Mouse (Mus musculus) forebrain, embryonic 11.5 days (tissue): ENCODE results near the gene Pin4. TPM values are rescaled to one million over a fixed set of nuclear protein-coding genes. Genes with fewer than 3 reads are reported as not detected.
A peak's percentile ranks its signal among the peaks of the same experiment; 100 is the strongest.

ENCODE experiments used
- ATAC-seq: fragments of 200-750 bp; cut with Nextera tagmentation; replicated peaks from 2 replicates; pipeline ENCODE4 v1.8.0; 2017; ENCODE audit warnings: moderate TSS enrichment; ENCODE audit not compliant: low FRiP score
- DNase-seq: peaks from one replicate; pipeline ENCODE4 v3.0.0-alpha.2; 2017; ENCODE audit warnings: low spot score
- H3K27ac ChIP-seq: fragments of 300-500 bp; sonication (generic); 2 replicates; pipeline ENCODE4 v1.5.1; 2014; ENCODE audit warnings: low read depth, low read length
- H3K27me3 ChIP-seq: fragments of 300-500 bp; sonication (generic); 2 replicates; pipeline ENCODE4 v1.6.1; 2014; ENCODE audit warnings: mild to moderate bottlenecking, low read length, mixed read lengths; ENCODE audit not compliant: control insufficient read depth, insufficient read depth
- H3K36me3 ChIP-seq: fragments of 300-500 bp; sonication (generic); 2 replicates; pipeline ENCODE4 v1.6.1; 2014; ENCODE audit warnings: mild to moderate bottlenecking, low read length, moderate library complexity, mixed read lengths; ENCODE audit not compliant: control insufficient read depth, insufficient read depth
- H3K4me1 ChIP-seq: fragments of 300-500 bp; sonication (generic); replicated peaks from 2 replicates; pipeline ENCODE4 v1.6.1; 2014; ENCODE audit warnings: low read length, mixed read lengths; ENCODE audit not compliant: control insufficient read depth, insufficient read depth
- H3K4me2 ChIP-seq: fragments of 300-500 bp; sonication (generic); 2 replicates; pipeline ENCODE4 v1.6.1; 2014; ENCODE audit warnings: low read depth, mild to moderate bottlenecking, low read length, moderate library complexity, mixed read lengths; ENCODE audit not compliant: severe bottlenecking
- H3K4me3 ChIP-seq: fragments of 300-500 bp; sonication (generic); 2 replicates; pipeline ENCODE4 v1.5.1; 2014; ENCODE audit warnings: low read depth, low read length
- H3K9ac ChIP-seq: fragments of 300-500 bp; sonication (generic); 2 replicates; pipeline ENCODE4 v1.6.1; 2014; ENCODE audit warnings: low read length
- H3K9me3 ChIP-seq: fragments of 300-500 bp; sonication (generic); 2 replicates; pipeline ENCODE4 v1.6.1; 2016; ENCODE audit warnings: low read length, mixed read lengths; ENCODE audit not compliant: control insufficient read depth
- whole genome bisulfite sequencing: fragments of 180-500 bp; shearing (Covaris S2); extraction: QIAGEN DNeasy Blood & Tissue Kit; methylation state at CpG from one replicate; pipeline ENCODE4 v1.1.7; 2014; 5-methylcytosine and 5-hydroxymethylcytosine counted together
- polyA plus RNA-seq: library from polyadenylated mRNA; unstranded; fragments of >200 nt; fragmentation: Nextera tagmentation; extraction: Ambion mirVana; gene quantifications from 2 replicates; pipeline ENCODE4 v1.2.1, GENCODE M21; 2014

The Pin4 gene
- polyA plus RNA-seq, 1 experiment from 2014 or later = 77.5 TPM

DNA sequence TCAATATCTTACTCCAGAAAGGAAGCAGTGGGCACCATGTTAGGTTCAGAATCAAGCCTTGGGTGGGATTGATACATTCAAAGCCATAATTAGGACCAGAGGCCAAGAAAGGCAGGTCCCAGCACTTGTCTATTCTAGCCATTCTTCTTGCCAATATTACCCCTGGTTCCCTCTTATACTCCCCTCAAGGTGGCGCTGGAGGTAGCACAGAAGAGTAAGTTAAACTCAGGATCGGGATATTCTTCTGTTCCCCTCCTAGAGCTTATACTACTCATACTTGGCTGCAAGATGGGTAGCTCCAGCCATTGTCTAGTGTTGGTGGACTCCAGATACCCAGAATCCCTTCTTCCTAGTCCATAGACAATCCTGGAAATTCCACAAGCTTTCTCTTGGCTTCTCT lies 43.8 kb downstream of the Pin4 start:
- Histone ChIP-seq H3K4me1 (0 out of 2 replicates have a peak, but pooled peaks cover 3% of the 10 kb centered on the region), H3K27ac (no peak overlapping the region), H3K4me2 (no peak overlapping the region), H3K9me3 (no peaks in the 10 kb centered on the region), H3K4me3 (no peak overlapping the region), H3K9ac (no peak overlapping the region), H3K36me3 (no peaks in the 10 kb centered on the region), H3K27me3 (peaks cover 2% of the 10 kb centered on the region; the same call in 1 of the 2 replicates)
- ATAC-seq (no peak), DNase-seq (no peak)
- WGBS = 45% methylated on average over 2 of the region's 2 CpGs

DNA sequence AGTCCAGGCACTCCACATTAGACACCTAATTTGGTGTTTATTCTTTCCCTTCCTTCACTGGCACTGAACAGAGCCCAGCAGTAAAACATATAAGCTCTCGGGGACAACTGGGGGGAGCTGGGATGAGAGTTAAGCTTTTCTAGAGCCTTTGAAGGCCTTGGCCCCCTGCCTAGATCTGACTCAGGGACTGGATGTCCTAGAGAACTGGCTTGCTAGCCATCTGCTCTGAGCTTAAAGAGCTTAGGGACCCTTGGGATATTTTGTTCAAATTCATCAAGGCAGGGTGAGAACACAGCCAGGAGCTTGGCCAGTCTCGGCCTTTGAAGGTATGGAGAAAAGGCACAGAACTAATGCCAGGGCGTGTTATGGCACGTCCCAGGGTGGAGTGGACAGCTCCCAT lies 44.3 kb downstream of the Pin4 start:
- Histone ChIP-seq H3K4me1 (0 out of 2 replicates have a peak, but pooled peaks cover 3% of the 10 kb centered on the region), H3K4me2 (no peak overlapping the region), H3K27ac (no peak overlapping the region), H3K27me3 (peaks cover 2% of the 10 kb centered on the region; the same call in 1 of the 2 replicates), H3K36me3 (no peaks in the 10 kb centered on the region), H3K4me3 (no peak overlapping the region), H3K9ac (no peak overlapping the region), H3K9me3 (no peaks in the 10 kb centered on the region)
- DNase-seq (no peak), ATAC-seq (no peak)
- WGBS = 78% methylated on average over 4 of the region's 4 CpGs

DNA sequence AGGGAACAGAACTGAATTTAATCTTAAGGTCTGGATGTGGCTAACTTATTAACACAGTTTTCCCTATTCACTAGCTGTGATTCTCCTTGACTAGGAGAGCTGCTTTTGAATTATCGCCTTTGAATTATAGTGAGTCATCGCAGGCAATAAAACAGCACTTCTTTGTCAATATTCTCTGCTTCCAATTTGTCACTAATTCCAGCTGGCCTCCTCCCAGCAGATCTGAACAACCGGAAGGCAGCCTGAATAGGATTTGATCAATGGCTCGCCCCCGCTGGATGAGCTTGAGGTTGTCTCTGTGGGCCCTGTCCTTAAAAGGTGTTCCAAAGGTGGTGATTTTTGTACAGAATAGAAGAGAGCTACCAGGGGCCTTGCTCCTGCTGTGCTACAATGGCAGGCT lies 47.3 kb downstream of the Pin4 start:
- ATAC-seq = no peak
- Histone ChIP-seq H3K4me2 (no peak overlapping the region), H3K9ac (no peak overlapping the region), H3K9me3 (no peaks in the 10 kb centered on the region), H3K4me1 (0 out of 2 replicates have a peak, but pooled peaks cover 3% of the 10 kb centered on the region), H3K27ac (peak overlapping the region; percentile 4; the same call in 1 of the 2 replicates), H3K27me3 (peaks cover 2% of the 10 kb centered on the region; the same call in 1 of the 2 replicates), H3K36me3 (no peaks in the 10 kb centered on the region), H3K4me3 (no peak overlapping the region)
- 38% methylated on average over 5 of the region's 5 CpGs for WGBS
- no peak for DNase-seq

DNA sequence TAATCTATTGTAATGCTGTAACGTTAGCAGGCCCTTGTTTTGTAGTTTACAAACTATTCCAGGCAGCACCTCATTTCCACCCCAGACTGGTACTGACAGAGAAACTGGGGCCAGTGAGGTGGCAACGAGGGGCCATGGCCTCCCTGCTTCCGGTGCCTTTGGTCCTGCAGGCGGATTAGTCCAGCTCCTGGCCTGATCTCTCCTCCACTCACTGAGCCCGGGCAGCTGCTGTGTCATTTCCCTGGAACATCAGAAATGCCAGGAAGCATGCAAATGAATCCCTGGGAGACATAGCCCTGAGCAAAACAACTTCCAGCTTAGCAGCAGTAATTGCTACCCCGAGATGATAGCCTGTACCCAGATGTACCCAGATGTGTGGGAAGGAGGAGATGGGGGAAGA lies 47.7 kb downstream of the Pin4 start:
- H3K9ac ChIP-seq = no peak overlapping the region; the same call in 1 of the 2 replicates
- no peak for ATAC-seq

DNA sequence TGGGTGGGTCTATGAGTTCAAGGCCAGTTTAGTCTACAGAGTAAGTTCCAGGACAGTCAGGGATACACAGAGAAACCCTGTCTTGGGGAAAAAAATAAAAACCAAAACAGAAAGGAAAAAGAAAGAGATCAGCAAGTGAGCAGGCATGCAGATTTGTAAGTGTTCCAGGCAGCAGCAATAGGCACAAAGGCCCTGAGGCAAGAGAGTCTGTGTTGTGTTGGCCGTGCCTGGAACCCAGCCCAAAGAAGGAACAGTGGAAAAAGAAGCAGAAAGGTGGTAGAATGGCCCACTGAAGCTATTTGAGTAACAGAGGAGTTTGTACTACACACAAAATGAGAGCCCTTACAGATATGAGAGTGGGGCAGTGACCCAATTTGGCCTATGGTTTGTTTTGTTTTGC lies 50.5 kb downstream of the Pin4 start:
- H3K36me3 ChIP-seq = no peaks in the 10 kb centered on the region
- DNase-seq (no peak), ATAC-seq (no peak)
- no peaks in the 10 kb centered on the region for H3K9me3 ChIP-seq
- no peak overlapping the region for H3K9ac ChIP-seq
- H3K27me3 ChIP-seq = peaks cover 2% of the 10 kb centered on the region; the same call in 1 of the 2 replicates
- H3K4me1 ChIP-seq = 0 out of 2 replicates have a peak, but pooled peaks cover 3% of the 10 kb centered on the region
- no peak overlapping the region for H3K4me2 ChIP-seq
- no peak overlapping the region for H3K27ac ChIP-seq
- 62% methylated on average over 1 of the region's 1 CpGs for WGBS
- no peak overlapping the region for H3K4me3 ChIP-seq

More for the DNA sequence above, 47.7 kb downstream of the Pin4 start:
- H3K9me3 ChIP-seq = no peaks in the 10 kb centered on the region
- H3K4me3 ChIP-seq = no peak overlapping the region
- H3K4me1 ChIP-seq = 0 out of 2 replicates have a peak, but pooled peaks cover 3% of the 10 kb centered on the region
- H3K27ac ChIP-seq = peak overlapping the region; percentile 4; the same call in 1 of the 2 replicates
- no peaks in the 10 kb centered on the region for H3K36me3 ChIP-seq
- no peak overlapping the region for H3K4me2 ChIP-seq
- DNase-seq = no peak
- 28% methylated on average over 6 of the region's 6 CpGs for WGBS
- peaks cover 2% of the 10 kb centered on the region; the same call in 1 of the 2 replicates for H3K27me3 ChIP-seq

DNA sequence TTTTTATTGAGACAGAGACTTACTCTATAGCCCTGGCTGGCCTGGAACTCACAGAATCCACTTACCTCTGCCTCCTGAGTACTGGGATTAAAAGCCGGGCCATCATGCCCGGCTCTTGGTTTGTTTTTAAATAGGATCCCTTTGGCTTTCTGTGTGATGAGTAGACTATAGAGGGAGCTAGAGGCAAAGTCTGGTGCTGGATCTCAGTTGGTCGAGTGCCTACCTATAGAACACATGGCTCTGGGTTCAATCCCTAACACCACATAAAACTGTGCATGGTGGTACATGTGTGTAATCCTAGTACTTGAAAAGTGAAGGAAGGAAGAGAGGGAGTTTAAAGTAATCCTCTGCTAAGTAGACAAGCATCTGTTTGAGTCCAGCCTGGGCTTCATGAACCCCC lies 50.9 kb downstream of the Pin4 start:
- H3K4me1 ChIP-seq = 0 out of 2 replicates have a peak, but pooled peaks cover 3% of the 10 kb centered on the region
- no peaks in the 10 kb centered on the region for H3K36me3 ChIP-seq
- DNase-seq (no peak), ATAC-seq (no peak)
- H3K9me3 ChIP-seq = no peaks in the 10 kb centered on the region
- H3K27me3 ChIP-seq = peaks cover 2% of the 10 kb centered on the region; the same call in 1 of the 2 replicates
- H3K4me2 ChIP-seq = no peak overlapping the region
- H3K27ac ChIP-seq = no peak overlapping the region
- H3K4me3 ChIP-seq = no peak overlapping the region
- no peak overlapping the region for H3K9ac ChIP-seq
- WGBS = 36% methylated on average over 3 of the region's 3 CpGs

DNA sequence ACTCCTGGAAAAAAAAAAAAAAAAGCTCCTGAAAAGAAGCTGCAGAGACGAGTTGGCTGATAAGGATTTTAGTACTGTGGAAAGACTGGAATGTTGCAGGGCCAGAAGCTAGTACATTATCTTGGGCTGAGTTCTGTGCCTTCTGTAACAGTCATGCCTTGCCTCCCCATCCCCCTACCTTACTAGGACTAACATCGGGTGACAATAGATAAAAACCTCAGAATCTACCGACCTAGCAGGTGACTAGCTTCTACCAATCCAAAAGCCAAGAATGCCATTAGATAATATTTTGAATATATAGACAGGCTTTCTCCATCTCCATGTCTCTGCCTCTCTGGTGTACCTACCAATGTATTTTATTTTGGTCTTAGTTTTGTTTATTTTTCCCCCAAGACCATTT lies 51.7 kb downstream of the Pin4 start:
- Histone ChIP-seq H3K4me1 (0 out of 2 replicates have a peak, but pooled peaks cover 3% of the 10 kb centered on the region), H3K9ac (no peak overlapping the region), H3K4me2 (no peak overlapping the region), H3K4me3 (no peak overlapping the region), H3K9me3 (no peaks in the 10 kb centered on the region), H3K27ac (no peak overlapping the region), H3K27me3 (peaks cover 2% of the 10 kb centered on the region; the same call in 1 of the 2 replicates), H3K36me3 (no peaks in the 10 kb centered on the region)
- WGBS = 67% methylated on average over 3 of the region's 3 CpGs
- no peak for DNase-seq
- no peak for ATAC-seq

DNA sequence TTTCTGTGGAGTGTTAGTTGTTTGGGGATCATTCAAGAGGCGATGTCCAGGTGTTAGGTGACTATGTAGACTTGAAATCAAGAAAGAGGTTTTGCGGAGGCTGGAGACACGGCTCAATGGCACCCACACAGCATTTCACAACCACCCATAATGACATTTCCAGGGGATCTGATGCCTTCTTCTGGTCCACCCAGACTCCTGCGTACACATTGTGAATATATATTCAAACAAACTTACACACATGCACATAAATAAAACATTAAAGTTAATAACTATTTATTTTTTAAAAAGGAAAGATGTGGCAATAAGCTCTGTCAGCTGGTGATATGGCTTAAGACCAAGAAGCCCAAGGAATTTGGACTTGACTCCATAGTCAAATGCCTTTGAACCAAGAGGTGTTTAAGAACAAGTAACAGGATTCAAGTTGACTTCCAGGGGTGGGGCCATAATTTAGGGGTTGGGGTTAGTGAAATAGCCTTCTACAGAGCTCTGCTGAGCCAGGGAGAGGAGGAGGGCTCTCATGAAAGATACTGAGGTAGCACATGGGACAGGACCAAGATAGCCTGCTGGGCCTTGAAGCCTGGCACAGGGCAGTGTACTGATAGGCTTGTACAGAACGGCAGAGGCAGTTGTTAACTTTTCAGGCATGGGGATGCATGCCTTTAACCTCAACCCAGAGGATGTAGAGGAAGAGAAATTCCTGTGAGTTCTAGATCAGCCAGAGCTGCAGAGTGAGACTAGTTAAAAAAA lies 56.5 kb downstream of the Pin4 start:
- Histone ChIP-seq H3K27me3 (no peaks in the 10 kb centered on the region; the same call in 1 of the 2 replicates), H3K4me1 (no peaks in the 10 kb centered on the region), H3K4me2 (no peak overlapping the region), H3K9me3 (no peaks in the 10 kb centered on the region), H3K9ac (no peak overlapping the region), H3K4me3 (no peak overlapping the region), H3K36me3 (no peaks in the 10 kb centered on the region), H3K27ac (no peak overlapping the region)
- ATAC-seq (no peak), DNase-seq (no peak)
- 89% methylated on average over 5 of the region's 5 CpGs for WGBS
